Mouse (Mus musculus): ENCODE measurements around the gene Zfp748.

DNA sequence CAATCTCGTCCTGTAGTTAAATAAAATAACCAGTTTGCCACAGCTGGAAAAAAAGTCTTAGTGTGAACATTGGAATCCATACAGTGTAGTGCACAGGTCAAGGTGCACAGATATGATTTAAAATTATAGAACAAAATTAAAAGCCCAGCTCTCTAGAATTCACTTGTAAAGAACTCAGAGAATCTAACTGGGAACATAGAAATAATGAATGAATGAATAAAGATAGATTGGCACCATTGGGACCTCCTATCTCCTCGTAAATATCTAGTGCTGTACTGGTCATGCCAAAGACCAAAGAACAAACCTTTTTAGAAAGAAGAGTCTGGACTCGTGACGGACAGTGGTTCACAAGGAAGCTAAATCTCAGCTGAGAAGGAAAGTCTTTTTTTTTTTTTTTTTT is at the start of gene Zfp748:
- TF ChIP-seq CTCF (IDR thresholded peaks at IDR 0.05; ENCODE audit: low read depth), result no peak
- TF ChIP-seq EP300 (IDR thresholded peaks at IDR 0.05; ENCODE audit: low read depth), result no peak
